Mouse (Mus musculus) heart, postnatal 0 days (tissue): ENCODE data around the gene Acoxl.

Source experiments
- CTCF ChIP-seq: IDR thresholded peaks from 2 replicates; pipeline ENCODE4 v1.5.1; 2016; ENCODE audit warnings: antibody characterized with exemption, control low read depth, low read depth
- EP300 ChIP-seq: IDR thresholded peaks from 2 replicates; pipeline ENCODE4 v1.6.1; 2016; ENCODE audit warnings: antibody characterized with exemption, low read depth

GRCm38 (mm10) chr2:128127121-128127671 lies 288.5 kb downstream of the Acoxl start:
- TF ChIP-seq CTCF (no peak), EP300 (no peak)
